Mouse (Mus musculus) limb, embryonic 11.5 days (tissue): Measurements from ENCODE around the gene Actb. TPM values are rescaled to one million over a fixed set of nuclear protein-coding genes. Genes with fewer than 3 reads are reported as not detected.

ENCODE experiments used
- ATAC-seq: fragments of 200-750 bp; cut with Nextera tagmentation; 2 replicates; pipeline ENCODE4 v1.8.0; 2017; ENCODE audit warnings: low read depth; ENCODE audit not compliant: insufficient number of reproducible peaks, low FRiP score, low TSS enrichment
- DNase-seq: peaks from one replicate; pipeline ENCODE4 v3.0.0-alpha.2; 2015; ENCODE audit warnings: low spot score
- H3K27ac ChIP-seq: fragments of 300-500 bp; sonication (generic); replicated peaks from 2 replicates; pipeline ENCODE4 v1.5.1; 2014; ENCODE audit warnings: low read depth, mild to moderate bottlenecking, low read length
- H3K27me3 ChIP-seq: fragments of 300-500 bp; sonication (generic); 2 replicates; pipeline ENCODE4 v1.6.1; 2014; ENCODE audit warnings: mild to moderate bottlenecking, low read length, mixed read lengths; ENCODE audit not compliant: control insufficient read depth, insufficient read depth
- H3K36me3 ChIP-seq: fragments of 300-500 bp; sonication (generic); 2 replicates; pipeline ENCODE4 v1.6.1; 2014; ENCODE audit warnings: mild to moderate bottlenecking, low read length, moderate library complexity, mixed read lengths; ENCODE audit not compliant: control insufficient read depth, insufficient read depth
- H3K4me1 ChIP-seq: fragments of 300-500 bp; sonication (generic); 2 replicates; pipeline ENCODE4 v1.6.1; 2014; ENCODE audit warnings: low read length, mixed read lengths; ENCODE audit not compliant: control insufficient read depth, insufficient read depth
- H3K4me2 ChIP-seq: fragments of 300-500 bp; sonication (generic); 2 replicates; pipeline ENCODE4 v1.6.1; 2014; ENCODE audit warnings: low read depth, mild to moderate bottlenecking, moderate library complexity; ENCODE audit not compliant: severe bottlenecking
- H3K4me3 ChIP-seq: fragments of 300-500 bp; sonication (generic); 2 replicates; pipeline ENCODE4 v1.5.1; 2014; ENCODE audit warnings: low read depth, low read length
- H3K9ac ChIP-seq: fragments of 300-500 bp; sonication (generic); 2 replicates; pipeline ENCODE4 v1.6.1; 2014; ENCODE audit warnings: mild to moderate bottlenecking, low read length
- H3K9me3 ChIP-seq: fragments of 300-500 bp; sonication (generic); 2 replicates; pipeline ENCODE4 v1.6.1; 2016; ENCODE audit warnings: low read length; ENCODE audit not compliant: control insufficient read depth
- WGBS: fragments of 180-500 bp; shearing (Covaris S2); extraction: QIAGEN DNeasy Blood & Tissue Kit; methylation state at CpG from one replicate; pipeline ENCODE4 v1.1.7; 2014; 5-methylcytosine and 5-hydroxymethylcytosine counted together
- polyA plus RNA-seq: library from polyadenylated mRNA; unstranded; fragments of >200 nt; fragmentation: Nextera tagmentation; extraction: Ambion mirVana; gene quantifications from 2 replicates; pipeline ENCODE4 v1.2.1, GENCODE M21; 2014

Gene Actb
- polyA plus RNA-seq, 1 experiment from 2014 or later: 16,911 TPM

- H3K27me3 ChIP-seq: no peaks in the 10 kb centered on the region
- ATAC-seq (no peak), DNase-seq (peak; percentile 68)
- H3K4me1 ChIP-seq: peaks cover 35% of the 10 kb centered on the region
- peak overlapping the region; percentile 60 for H3K27ac ChIP-seq
- peaks cover 32% of the 10 kb centered on the region for H3K36me3 ChIP-seq
- H3K9me3 ChIP-seq: no peaks in the 10 kb centered on the region
- H3K9ac ChIP-seq: peak overlapping the region; percentile 49
- peak overlapping the region; percentile 42 for H3K4me2 ChIP-seq
- H3K4me3 ChIP-seq: peak overlapping the region; percentile 100
- 44% methylated on average over 14 of the region's 14 CpGs for WGBS
Observed at GRCm38 (mm10) chr5:142907048-142907802, 671 bp upstream of the Actb start.

GRCm38 (mm10) chr5:142905725-142906531 lies 626 bp downstream of the Actb start:
- Histone ChIP-seq H3K36me3 (peaks cover 33% of the 10 kb centered on the region), H3K4me1 (peaks cover 35% of the 10 kb centered on the region), H3K4me2 (peak overlapping the region; percentile 84; the same call in 1 of the 2 replicates), H3K4me3 (peak overlapping the region; percentile 100), H3K27ac (peak overlapping the region; percentile 100), H3K9ac (peak overlapping the region; percentile 100), H3K9me3 (no peaks in the 10 kb centered on the region), H3K27me3 (no peaks in the 10 kb centered on the region)
- DNase-seq (peak; percentile 100), ATAC-seq (peak; percentile 85)
- 0% methylated on average over 84 of the region's 84 CpGs for WGBS

GRCm38 (mm10) chr5:142905038-142905695 lies 1.4 kb downstream of the Actb start:
- no peak for ATAC-seq
- peak overlapping the region; percentile 100 for H3K9ac ChIP-seq
- H3K4me1 ChIP-seq: peaks cover 33% of the 10 kb centered on the region
- no peak for DNase-seq
- H3K4me2 ChIP-seq: peak overlapping the region; percentile 84
- H3K27ac ChIP-seq: peak overlapping the region; percentile 100
- H3K9me3 ChIP-seq: no peaks in the 10 kb centered on the region
- H3K4me3 ChIP-seq: peak overlapping the region; percentile 100
- 9% methylated on average over 27 of the region's 27 CpGs for WGBS
- peaks cover 39% of the 10 kb centered on the region for H3K36me3 ChIP-seq
- H3K27me3 ChIP-seq: no peaks in the 10 kb centered on the region

GRCm38 (mm10) chr5:142904208-142905037 lies 2.1 kb downstream of the Actb start:
- Histone ChIP-seq H3K27ac (peak overlapping the region; percentile 100), H3K27me3 (no peaks in the 10 kb centered on the region), H3K36me3 (peaks cover 42% of the 10 kb centered on the region), H3K4me3 (peak overlapping the region; percentile 100), H3K9me3 (no peaks in the 10 kb centered on the region), H3K9ac (peak overlapping the region; percentile 100), H3K4me2 (peak overlapping the region; percentile 84), H3K4me1 (peaks cover 26% of the 10 kb centered on the region)
- DNase-seq (no peak), ATAC-seq (no peak)
- 86% methylated on average over 19 of the region's 19 CpGs for WGBS

- no peaks in the 10 kb centered on the region for H3K9me3 ChIP-seq
- 89% methylated on average over 14 of the region's 14 CpGs for whole genome bisulfite sequencing
- H3K36me3 ChIP-seq: peaks cover 42% of the 10 kb centered on the region
- peak overlapping the region; percentile 100; the same call in 1 of the 2 replicates for H3K4me3 ChIP-seq
- H3K9ac ChIP-seq: no peak overlapping the region; the same call in 1 of the 2 replicates
- no peaks in the 10 kb centered on the region for H3K27me3 ChIP-seq
- ATAC-seq: no peak
- peak overlapping the region; percentile 84; the same call in 1 of the 2 replicates for H3K4me2 ChIP-seq
- peaks cover 18% of the 10 kb centered on the region for H3K4me1 ChIP-seq
- H3K27ac ChIP-seq: peak overlapping the region; percentile 61; the same call in 1 of the 2 replicates
- no peak for DNase-seq
Observed at GRCm38 (mm10) chr5:142903470-142904207, 2.9 kb downstream of the Actb start.

- no peak overlapping the region for H3K4me2 ChIP-seq
- ATAC-seq (no peak), DNase-seq (peak; percentile 61)
- no peak overlapping the region for H3K27ac ChIP-seq
- H3K36me3 ChIP-seq: peaks cover 42% of the 10 kb centered on the region
- H3K4me3 ChIP-seq: no peak overlapping the region
- H3K4me1 ChIP-seq: peaks cover 13% of the 10 kb centered on the region
- 52% methylated on average over 5 of the region's 5 CpGs for WGBS
- no peaks in the 10 kb centered on the region for H3K9me3 ChIP-seq
- no peaks in the 10 kb centered on the region for H3K27me3 ChIP-seq
- H3K9ac ChIP-seq: no peak overlapping the region
Observed at GRCm38 (mm10) chr5:142902506-142903314, 3.8 kb downstream of the Actb start.
